Mouse (Mus musculus) hindbrain, embryonic 16.5 days (tissue): ENCODE measurements around the gene Gm10717. TPM values are rescaled to one million over a fixed set of nuclear protein-coding genes. Genes with fewer than 3 reads are reported as not detected.
"Not testable (repeated sequence)": the region's sequence is repeated elsewhere in the genome, so short reads cannot be mapped to it uniquely, and the experiment has no call there.

Experiments used
- ATAC-seq: fragments of 200-750 bp; cut with Nextera tagmentation; 2 replicates; pipeline ENCODE4 v1.8.0; 2017; ENCODE audit warnings: moderate TSS enrichment, moderate library complexity
- H3K27ac ChIP-seq: fragments of 300-500 bp; sonication (generic); 2 replicates; pipeline ENCODE4 v1.5.1; 2014; ENCODE audit warnings: low read depth, mild to moderate bottlenecking, control low read depth, low read length, moderate library complexity
- H3K27me3 ChIP-seq: fragments of 300-500 bp; sonication (generic); replicated peaks from 2 replicates; pipeline ENCODE4 v1.6.1; 2014; ENCODE audit warnings: low read length; ENCODE audit not compliant: control insufficient read depth, insufficient read depth
- H3K36me3 ChIP-seq: fragments of 300-500 bp; sonication (generic); 2 replicates; pipeline ENCODE4 v1.6.1; 2014; ENCODE audit warnings: mild to moderate bottlenecking, low read length, moderate library complexity, mixed read lengths; ENCODE audit not compliant: control insufficient read depth, insufficient read depth
- H3K4me1 ChIP-seq: fragments of 300-500 bp; sonication (generic); 2 replicates; pipeline ENCODE4 v1.6.1; 2014; ENCODE audit warnings: low read depth, low read length; ENCODE audit not compliant: control insufficient read depth, insufficient read depth
- H3K4me2 ChIP-seq: fragments of 300-500 bp; sonication (generic); 2 replicates; pipeline ENCODE4 v1.6.1; 2014; ENCODE audit warnings: mild to moderate bottlenecking, low read length, control low read depth, moderate library complexity
- H3K4me3 ChIP-seq: fragments of 300-500 bp; sonication (generic); 2 replicates; pipeline ENCODE4 v1.5.1; 2014; ENCODE audit warnings: mild to moderate bottlenecking, low read length, control low read depth, moderate library complexity
- H3K9ac ChIP-seq: fragments of 300-500 bp; sonication (generic); 2 replicates; pipeline ENCODE4 v1.6.1; 2014; ENCODE audit warnings: low read depth, mild to moderate bottlenecking, control low read depth, low read length, moderate library complexity
- H3K9me3 ChIP-seq: fragments of 300-500 bp; sonication (generic); 2 replicates; pipeline ENCODE4 v1.6.1; 2014; ENCODE audit warnings: mild to moderate bottlenecking, low read length, moderate library complexity; ENCODE audit not compliant: control insufficient read depth
- WGBS: fragments of 180-500 bp; shearing (Covaris S2); extraction: QIAGEN DNeasy Blood & Tissue Kit; methylation state at CpG from one replicate; pipeline ENCODE4 v1.1.7; 2014; 5-methylcytosine and 5-hydroxymethylcytosine counted together
- microRNA-seq: library from miRNA; unstranded; fragments of <30 nt; microRNA quantifications from one replicate; pipeline ENCODE4, GENCODE M21; 2017
- polyA plus RNA-seq: library from polyadenylated mRNA; unstranded; fragments of >200 nt; fragmentation: Nextera tagmentation; extraction: Ambion mirVana; gene quantifications from 2 replicates; pipeline ENCODE4 v1.2.1, GENCODE M21; 2015

The Gm10717 gene
- polyA plus RNA-seq, 1 experiment from 2014 or later = 0.25 TPM

GRCm38 (mm10) chr9:3036577-3036976, 11.4 kb downstream of the Gm10717 start, which contains the start of gene Gm10715:
Gm10715 (plus strand) TSS chr9:3036877.
- not testable (repeated sequence) for H3K4me1 ChIP-seq, H3K27ac ChIP-seq, H3K9ac ChIP-seq, H3K4me3 ChIP-seq, H3K4me2 ChIP-seq, H3K36me3 ChIP-seq, H3K27me3 ChIP-seq, ATAC-seq, H3K9me3 ChIP-seq
- 80% methylated on average over 6 of the region's 8 CpGs for WGBS

GRCm38 (mm10) chr9:3038161-3038560, 12.9 kb downstream of the Gm10717 start:
- H3K4me1 ChIP-seq, H3K36me3 ChIP-seq, H3K9me3 ChIP-seq, H3K27me3 ChIP-seq, H3K4me3 ChIP-seq, H3K27ac ChIP-seq, H3K9ac ChIP-seq, H3K4me2 ChIP-seq, ATAC-seq: not testable (repeated sequence)
- 59% methylated on average over 4 of the region's 4 CpGs for WGBS

Small RNA genes within 50 kb of the gene (microRNA-seq; reads per million reads assigned to microRNA genes)
- not detected for gene Mir101c

Other genes starting within 250 kb of the Gm10717 start
- gene Gm10722, start 24.5 kb upstream of the Gm10717 start, polyA plus RNA-seq = not detected in 2 replicates
- gene Gm11168, start 22.1 kb upstream of the Gm10717 start, polyA plus RNA-seq = not detected in 2 replicates
- not detected in 2 replicates for gene Gm10721, start 12.3 kb upstream of the Gm10717 start, polyA plus RNA-seq
- gene Gm10720, start 9.8 kb upstream of the Gm10717 start, polyA plus RNA-seq = not detected in 2 replicates
- gene Gm10719, start 8.0 kb upstream of the Gm10717 start, polyA plus RNA-seq = not detected in 2 replicates
- 0.39 and 0.56 TPM in 2 replicates for gene Gm10718, start 1.9 kb upstream of the Gm10717 start, polyA plus RNA-seq
- gene Gm17535, start 9.2 kb downstream of the Gm10717 start, polyA plus RNA-seq = not detected in 2 replicates
- not detected in 2 replicates for gene Gm10715, start 11.5 kb downstream of the Gm10717 start, polyA plus RNA-seq